ENCODE assay signal across 19 mouse cellular contexts in genomic region chr9:89202256-89202655, GRCm38 (mm10). TPM values are rescaled to one million over a fixed set of nuclear protein-coding genes. Genes with fewer than 3 reads are reported as not detected.
DNase-seq lines count a peak whose midpoint lies in the region; ATAC-seq lines count a peak whose summit lies in the region.
"Not testable (repeated sequence)": the region's sequence is repeated elsewhere in the genome, so short reads cannot be mapped to it uniquely, and the experiment has no call there.
"Had no signal": no experiment of that assay in that cellular context is flagged by ENCODE, and none has a peak within 500 bp of the region (broad histone marks: within the 10 kb centered on the region; RNA-seq: fewer than 3 reads in every experiment).

No protein-coding gene starts in this region.

- H3K27me3 ChIP-seq in splenic B cell, adult 2 months (ENCODE audit: control insufficient read depth, insufficient read depth, low read length, poor library complexity, severe bottlenecking) = not testable (repeated sequence)

- ATAC-seq in CD4-positive, CD25-positive, alpha-beta regulatory T cell, adult 4 months = peak; percentile 8
- ATAC-seq in activated CD4-positive, CD25-positive, alpha-beta regulatory T cell, adult 4 months = peak; percentile 11
- ATAC-seq in neutrophil, adult 5-6 weeks (ENCODE audit: extremely low read depth, insufficient number of reproducible peaks, low FRiP score, poor library complexity, severe bottlenecking) = peak; percentile 17; the same call in 1 of the 2 replicates

- DNase-seq in CD4-positive helper T cell, adult 2 months (ENCODE audit: low read depth, low spot score) = peak; percentile 38
- peak; percentile 52 for DNase-seq in induced T-regulatory cell, adult 2 months (ENCODE audit: low read depth)
- peak; percentile 71 for DNase-seq in splenic B cell, adult 2 months (ENCODE audit: low read depth, low spot score)

- not testable (repeated sequence) for H3K4me3 ChIP-seq in macrophage (ENCODE audit: inconsistent target)

- H3K79me2 ChIP-seq in macrophage (ENCODE audit: inconsistent target) = peaks cover 51% of the 10 kb centered on the region; the same call in 1 of the 2 replicates

- H3K36me3 ChIP-seq in macrophage (ENCODE audit: inconsistent target); splenic B cell, adult 2 months (ENCODE audit: control insufficient read depth, insufficient read depth, low read length, poor library complexity, severe bottlenecking): not testable (repeated sequence)

- 0 out of 2 replicates have a peak overlapping the region, but pooled peaks have one; percentile 5 for H3K27ac ChIP-seq in macrophage

RNA-seq across cellular contexts. Expression of gene Gm29094, which starts 3.1 kb away (rescaled TPM):
- polyA plus RNA-seq in CD4-positive, CD25-positive, alpha-beta regulatory T cell, adult 4 months (2017; shearing (Covaris generic)) = 10 to 100 TPM in 1 of 2 experiments, 1 to 10 TPM in 1; 5.8 to 38.9 TPM
- 10 to 100 TPM in 1 of 2 experiments, 1 to 10 TPM in 1; 1.7 to 35.6 TPM for polyA plus RNA-seq in activated CD4-positive, CD25-positive, alpha-beta regulatory T cell, adult 4 months (2017; shearing (Covaris generic))
- 100 to 1,000 TPM in 9 of 26 experiments, 10 to 100 TPM in 16, 1 to 10 TPM in 1; 8.6 to 334 (median 60.8) TPM for total RNA-seq in macrophage (2018; cell fraction: chromatin; rRNA removed)
- total RNA-seq in macrophage (2018; cell fraction: cytosol; rRNA removed) = 10 to 100 TPM in 3 of 26 experiments, 1 to 10 TPM in 22, under 1 TPM in 1; 0.95 to 12.5 (median 4.5) TPM
- 100 to 1,000 TPM in 1 of 26 experiments, 10 to 100 TPM in 24, not detected in 1; 14.1 to 103 (median 44.2) TPM for total RNA-seq in macrophage (2018; cell fraction: nucleus; rRNA removed)
- 1.4 to 5.5 TPM (median 4.3 TPM) in 3 replicates for polyA plus RNA-seq in macrophage (2018)
- total RNA-seq in neutrophil, adult 5-6 weeks (2017) = 0.98 TPM in 1 of 2 replicates, not detected in the other
- total RNA-seq: adrenal gland, adult 2 months; adrenal gland, postnatal 10 days; adrenal gland, postnatal 25 days; adrenal gland, postnatal 4 days; forebrain, postnatal 0 days had no signal
- polyA plus RNA-seq: adrenal gland, adult 2 months; cerebellum, adult 2 months; cortical plate, adult 2 months; embryonic facial prominence, embryonic 10.5 days; embryonic facial prominence, embryonic 14.5 days; forebrain, embryonic 13.5 days; G1E; Patski had no signal

RNA-seq across cellular contexts. Expression of gene Bcl2a1b, which starts 3.2 kb away (rescaled TPM):
- polyA plus RNA-seq in CD4-positive, CD25-positive, alpha-beta regulatory T cell, adult 4 months (2017; shearing (Covaris generic)) = 100 to 1,000 TPM; 217 to 227 TPM
- 100 to 1,000 TPM; 267 to 340 TPM for polyA plus RNA-seq in activated CD4-positive, CD25-positive, alpha-beta regulatory T cell, adult 4 months (2017; shearing (Covaris generic))
- total RNA-seq in macrophage (2018; cell fraction: chromatin; rRNA removed) = 100 to 1,000 TPM in 18 of 26 experiments, 10 to 100 TPM in 8; 25.9 to 575 (median 198) TPM
- 1,000 to 10,000 TPM in 1 of 26 experiments, 100 to 1,000 TPM in 23, 10 to 100 TPM in 2; 67.5 to 1,037 (median 292) TPM for total RNA-seq in macrophage (2018; cell fraction: cytosol; rRNA removed)
- 100 to 1,000 TPM in 25 of 26 experiments, 10 to 100 TPM in 1; 37.4 to 906 (median 501) TPM for total RNA-seq in macrophage (2018; cell fraction: nucleus; rRNA removed)
- 123 to 347 TPM (median 195 TPM) in 3 replicates for polyA plus RNA-seq in macrophage (2018)
- 42.9 and 65.7 TPM in 2 replicates for total RNA-seq in neutrophil, adult 5-6 weeks (2017)
- total RNA-seq: G1E had no signal
- polyA plus RNA-seq: forebrain, embryonic 13.5 days; G1E; Patski had no signal

RNA-seq across cellular contexts. Expression of gene Mthfs, which starts 8.2 kb away (rescaled TPM):
- 100 to 1,000 TPM in 1 of 2 experiments, 10 to 100 TPM in 1; 97.1 to 120 TPM for polyA plus RNA-seq in CD4-positive, CD25-positive, alpha-beta regulatory T cell, adult 4 months (2017; shearing (Covaris generic))
- polyA plus RNA-seq in activated CD4-positive, CD25-positive, alpha-beta regulatory T cell, adult 4 months (2017; shearing (Covaris generic)) = 10 to 100 TPM; 86.2 to 93.4 TPM
- total RNA-seq in macrophage (2018; cell fraction: chromatin; rRNA removed) = 100 to 1,000 TPM; 142 to 807 (median 391) TPM
- 100 to 1,000 TPM in 13 of 26 experiments, 10 to 100 TPM in 13; 52.2 to 162 (median 102) TPM for total RNA-seq in macrophage (2018; cell fraction: cytosol; rRNA removed)
- total RNA-seq in macrophage (2018; cell fraction: nucleus; rRNA removed) = 100 to 1,000 TPM in 25 of 26 experiments, 10 to 100 TPM in 1; 93.0 to 529 (median 240) TPM
- 92.9 to 115 TPM (median 109 TPM) in 3 replicates for polyA plus RNA-seq in macrophage (2018)
- 61.8 and 80.5 TPM in 2 replicates for total RNA-seq in neutrophil, adult 5-6 weeks (2017)
